Mouse (Mus musculus): ENCODE measurements around the gene Mark1. TPM values are rescaled to one million over a fixed set of nuclear protein-coding genes. Genes with fewer than 3 reads are reported as not detected.

Gene Mark1
- polyA plus RNA-seq, 1 experiment, result 49.7 TPM

GRCm38 (mm10) chr1:184867640-184868120, 131.7 kb downstream of the Mark1 start:
- H3K27ac ChIP-seq (ENCODE audit: insufficient read depth, low read length), result no peak overlapping the region
- no peak for TF ChIP-seq POLR2A (IDR thresholded peaks at IDR 0.05; ENCODE audit: extremely low read depth, insufficient read depth, low read length)
- H3K4me3 ChIP-seq (ENCODE audit: insufficient read depth, low read length), result no peak overlapping the region
- 0 out of 2 replicates have a peak, but pooled peaks cover 1% of the 10 kb centered on the region for H3K4me1 ChIP-seq (ENCODE audit: control insufficient read depth, insufficient read depth, low read length)

- H3K4me1 ChIP-seq (ENCODE audit: control insufficient read depth, insufficient read depth, low read length), result no peaks in the 10 kb centered on the region
- TF ChIP-seq CTCF (IDR thresholded peaks at IDR 0.05; ENCODE audit: extremely low read depth, insufficient read depth, low read length) (no peak), POLR2A (IDR thresholded peaks at IDR 0.05; ENCODE audit: extremely low read depth, insufficient read depth, low read length) (no peak)
Measured at GRCm38 (mm10) chr1:184864381-184864801, 135.0 kb downstream of the Mark1 start.

GRCm38 (mm10) chr1:184862636-184863035, 136.7 kb downstream of the Mark1 start:
- Histone ChIP-seq H3K4me1 (ENCODE audit: control insufficient read depth, insufficient read depth, low read length) (peaks cover 2% of the 10 kb centered on the region), H3K4me3 (ENCODE audit: insufficient read depth, low read length) (no peak overlapping the region), H3K27ac (ENCODE audit: insufficient read depth, low read length) (peak overlapping the region; percentile 76)
- no peak for TF ChIP-seq POLR2A (IDR thresholded peaks at IDR 0.05; ENCODE audit: extremely low read depth, insufficient read depth, low read length)
- no peak for TF ChIP-seq CTCF (IDR thresholded peaks at IDR 0.05; ENCODE audit: extremely low read depth, insufficient read depth, low read length)

More at GRCm38 (mm10) chr1:184864381-184864801, 135.0 kb downstream of the Mark1 start:
- Histone ChIP-seq H3K4me3 (ENCODE audit: insufficient read depth, low read length) (no peak overlapping the region), H3K27ac (ENCODE audit: insufficient read depth, low read length) (no peak overlapping the region)

GRCm38 (mm10) chr1:184861551-184861950, 137.8 kb downstream of the Mark1 start:
- Histone ChIP-seq H3K27ac (ENCODE audit: insufficient read depth, low read length) (no peak overlapping the region), H3K4me3 (ENCODE audit: insufficient read depth, low read length) (no peak overlapping the region), H3K4me1 (ENCODE audit: control insufficient read depth, insufficient read depth, low read length) (peaks cover 4% of the 10 kb centered on the region)
- TF ChIP-seq CTCF (IDR thresholded peaks at IDR 0.05; ENCODE audit: extremely low read depth, insufficient read depth, low read length) (no peak), POLR2A (IDR thresholded peaks at IDR 0.05; ENCODE audit: extremely low read depth, insufficient read depth, low read length) (no peak)

GRCm38 (mm10) chr1:184860276-184860675, 139.1 kb downstream of the Mark1 start:
- Histone ChIP-seq H3K27ac (ENCODE audit: insufficient read depth, low read length) (no peak overlapping the region), H3K4me3 (ENCODE audit: insufficient read depth, low read length) (no peak overlapping the region), H3K4me1 (ENCODE audit: control insufficient read depth, insufficient read depth, low read length) (peaks cover 4% of the 10 kb centered on the region)
- TF ChIP-seq POLR2A (IDR thresholded peaks at IDR 0.05; ENCODE audit: extremely low read depth, insufficient read depth, low read length), result no peak
- no peak for TF ChIP-seq CTCF (IDR thresholded peaks at IDR 0.05; ENCODE audit: extremely low read depth, insufficient read depth, low read length)

- Histone ChIP-seq H3K4me3 (ENCODE audit: insufficient read depth, low read length) (no peak overlapping the region), H3K4me1 (ENCODE audit: control insufficient read depth, insufficient read depth, low read length) (peaks cover 4% of the 10 kb centered on the region), H3K27ac (ENCODE audit: insufficient read depth, low read length) (no peak overlapping the region)
- no peak for TF ChIP-seq CTCF (IDR thresholded peaks at IDR 0.05; ENCODE audit: extremely low read depth, insufficient read depth, low read length)
- TF ChIP-seq POLR2A (IDR thresholded peaks at IDR 0.05; ENCODE audit: extremely low read depth, insufficient read depth, low read length), result no peak
Measured at GRCm38 (mm10) chr1:184858253-184858652, 141.1 kb downstream of the Mark1 start.

GRCm38 (mm10) chr1:184857216-184857615, 142.2 kb downstream of the Mark1 start:
- Histone ChIP-seq H3K4me3 (ENCODE audit: insufficient read depth, low read length) (no peak overlapping the region), H3K4me1 (ENCODE audit: control insufficient read depth, insufficient read depth, low read length) (peaks cover 4% of the 10 kb centered on the region), H3K27ac (ENCODE audit: insufficient read depth, low read length) (0 out of 2 replicates have a peak overlapping the region, but pooled peaks have one; percentile 1)
- TF ChIP-seq POLR2A (IDR thresholded peaks at IDR 0.05; ENCODE audit: extremely low read depth, insufficient read depth, low read length) (peak; percentile 32; the same call in 1 of the 2 replicates), CTCF (IDR thresholded peaks at IDR 0.05; ENCODE audit: extremely low read depth, insufficient read depth, low read length) (no peak)

- Histone ChIP-seq H3K4me3 (ENCODE audit: insufficient read depth, low read length) (no peak overlapping the region), H3K27ac (ENCODE audit: insufficient read depth, low read length) (peak overlapping the region; percentile 56; the same call in 1 of the 2 replicates), H3K4me1 (ENCODE audit: control insufficient read depth, insufficient read depth, low read length) (peaks cover 4% of the 10 kb centered on the region)
- TF ChIP-seq CTCF (IDR thresholded peaks at IDR 0.05; ENCODE audit: extremely low read depth, insufficient read depth, low read length), result no peak
- no peak for TF ChIP-seq POLR2A (IDR thresholded peaks at IDR 0.05; ENCODE audit: extremely low read depth, insufficient read depth, low read length)
Measured at GRCm38 (mm10) chr1:184853922-184854321, 145.4 kb downstream of the Mark1 start.

GRCm38 (mm10) chr1:184853339-184853738, 146.0 kb downstream of the Mark1 start:
- TF ChIP-seq POLR2A (IDR thresholded peaks at IDR 0.05; ENCODE audit: extremely low read depth, insufficient read depth, low read length), result no peak
- TF ChIP-seq CTCF (IDR thresholded peaks at IDR 0.05; ENCODE audit: extremely low read depth, insufficient read depth, low read length), result peak; percentile 63
- H3K27ac ChIP-seq (ENCODE audit: insufficient read depth, low read length), result peak overlapping the region; percentile 56
- peaks cover 4% of the 10 kb centered on the region for H3K4me1 ChIP-seq (ENCODE audit: control insufficient read depth, insufficient read depth, low read length)
- no peak overlapping the region for H3K4me3 ChIP-seq (ENCODE audit: insufficient read depth, low read length)
